Mouse (Mus musculus) cerebellum, adult 2 months (tissue): ENCODE measurements around the gene Aldh1l1.

Experiments used
- CTCF ChIP-seq: fragments of 200-500 bp; IDR thresholded peaks from 2 replicates; pipeline ENCODE4 v1.5.1; 2011; ENCODE audit warnings: low read depth, mild to moderate bottlenecking, control low read depth, low read length, moderate library complexity, borderline replicate concordance; ENCODE audit not compliant: insufficient read depth
- POLR2A ChIP-seq: fragments of 200-500 bp; IDR thresholded peaks from 2 replicates; pipeline ENCODE4 v1.6.1; 2011; ENCODE audit warnings: low read length, control low read depth, borderline replicate concordance; ENCODE audit not compliant: insufficient read depth

GRCm38 (mm10) chr6:90607196-90607595 lies 121.0 kb downstream of the Aldh1l1 start:
- TF ChIP-seq CTCF = peak; percentile 81
- no peak for TF ChIP-seq POLR2A
